Mouse (Mus musculus) urinary bladder, postnatal 36 days (tissue): ENCODE measurements around the gene Cetn4.

ENCODE experiments used
- DNase-seq, 2 experiments: peaks; one replicate each; pipeline ENCODE4 v3.0.0; 2022; ENCODE audit warnings: low spot score in 2 of 2, mixed read lengths in 1 of 2

Gene Cetn4

DNA sequence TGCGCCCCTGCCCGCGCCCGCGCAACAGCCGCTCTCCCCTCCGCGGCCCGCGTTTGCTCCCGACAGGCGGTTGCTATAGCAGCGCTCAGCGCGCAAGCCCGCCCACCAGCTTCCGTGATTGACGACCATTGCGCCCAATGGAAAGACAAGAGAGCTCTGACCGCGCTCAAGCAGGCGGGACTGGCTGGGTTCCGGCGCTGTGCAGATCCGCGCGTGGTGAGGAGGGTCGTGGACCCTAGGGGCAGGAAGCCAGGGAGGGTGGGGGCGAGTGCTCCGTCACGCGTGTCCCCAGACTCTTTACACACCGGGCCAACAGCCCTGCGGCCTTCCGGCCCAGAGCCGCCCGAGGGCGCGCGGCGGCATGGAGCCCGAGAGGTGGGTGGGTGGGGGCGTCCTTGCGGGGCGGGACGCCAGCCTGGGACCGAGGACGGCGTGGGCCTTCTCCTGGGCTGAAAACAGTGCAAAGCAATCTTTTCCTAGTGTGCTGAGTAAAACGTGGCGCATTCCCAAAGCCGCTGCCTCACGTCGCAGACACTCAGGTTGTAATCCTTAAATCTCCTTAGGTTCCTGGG lies at the start of gene Cetn4, which contains the start of gene Bbs12:
TSS of gene Cetn4 (minus strand) at position 339 of the 572 bp plus-strand sequence.
TSS of gene Bbs12 (plus strand) at position 185 of the 572 bp plus-strand sequence.
- DNase-seq, result peak; percentile 94

DNA sequence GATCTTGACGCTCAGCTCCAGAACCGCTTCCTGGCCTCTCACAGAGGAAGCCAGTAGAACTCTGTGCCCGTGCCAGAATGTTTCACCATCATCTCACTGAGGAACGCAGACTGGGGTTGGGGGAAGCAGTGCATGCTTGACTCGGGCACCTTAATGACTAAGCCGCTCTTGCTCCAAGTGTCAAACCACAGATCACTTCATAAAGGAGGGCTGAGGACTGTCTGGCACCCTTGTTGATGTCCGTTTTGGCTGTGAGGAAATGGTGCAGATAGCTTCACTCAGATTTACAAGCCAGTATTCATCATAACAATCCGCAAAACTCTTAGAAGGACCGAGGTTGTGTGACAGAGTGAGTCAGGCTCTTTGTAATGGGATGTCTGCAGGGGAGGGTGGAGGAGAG lies 48.2 kb upstream of the Cetn4 start:
- DNase-seq, result peak in 1 of 2 experiments; percentile 57

DNA sequence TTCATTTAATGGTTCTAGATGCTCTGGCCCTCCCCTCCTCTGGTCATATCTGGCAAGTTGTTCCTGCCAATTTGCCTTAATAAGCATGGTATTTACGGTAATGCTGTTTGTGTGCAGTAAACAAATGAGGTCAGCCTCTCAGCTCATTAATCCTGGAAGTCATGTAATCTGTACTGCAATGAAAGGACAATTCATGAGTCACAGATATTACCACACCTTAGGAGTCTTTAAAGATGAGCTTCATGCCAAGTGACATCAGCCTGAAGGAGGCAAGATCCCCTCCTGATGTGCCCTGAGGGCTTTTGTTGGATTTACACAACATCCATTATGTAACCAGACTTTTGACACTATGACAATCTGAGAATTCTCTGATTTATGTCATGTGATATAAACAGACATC lies 42.2 kb upstream of the Cetn4 start:
- no peak for DNase-seq

DNA sequence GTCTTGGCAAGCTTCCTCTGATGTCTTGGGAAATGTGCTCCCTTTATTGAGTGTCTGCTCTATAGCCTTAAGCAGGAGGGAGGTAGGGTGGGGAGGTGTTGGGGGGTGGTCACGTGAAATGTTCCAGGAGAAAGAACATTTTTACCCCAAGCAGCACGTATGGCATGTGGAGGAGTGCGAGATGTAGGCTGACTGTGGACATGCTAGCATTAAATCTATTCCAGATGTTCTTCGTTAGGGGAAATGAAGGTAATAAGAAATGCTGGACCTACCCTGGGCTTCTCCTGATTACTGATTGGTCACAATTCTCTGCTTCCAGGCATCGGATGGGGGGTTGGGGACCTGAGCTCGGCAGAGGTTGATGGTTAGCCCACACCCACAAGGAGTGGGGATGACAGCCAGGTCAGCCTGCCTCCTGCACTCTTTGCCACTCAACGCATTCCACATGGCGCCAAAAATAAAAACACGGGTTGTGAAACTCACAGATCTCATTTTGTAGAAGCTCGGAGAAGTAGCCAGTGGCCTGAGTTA lies 41.5 kb upstream of the Cetn4 start:
- DNase-seq, result no peak

DNA sequence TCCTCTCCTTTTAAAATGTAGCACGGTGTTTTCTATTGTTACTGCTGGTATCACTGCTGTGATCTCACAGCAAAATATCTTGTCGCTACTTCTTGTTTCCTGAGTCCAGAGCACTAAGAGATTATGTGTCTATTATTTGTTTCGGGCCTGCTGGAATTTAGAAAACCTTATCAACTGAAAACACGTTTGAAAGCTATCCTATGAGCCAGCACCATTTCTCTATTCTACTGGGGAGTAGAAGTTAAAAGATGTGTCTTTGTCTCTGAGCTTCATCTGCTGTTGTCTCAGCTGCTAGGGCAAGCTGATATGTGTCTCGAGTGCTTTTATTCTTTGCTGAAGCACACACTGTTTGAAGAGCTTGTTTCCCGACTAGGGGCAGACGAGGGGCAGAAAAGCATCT lies 37.9 kb upstream of the Cetn4 start:
- DNase-seq, result no peak

DNA sequence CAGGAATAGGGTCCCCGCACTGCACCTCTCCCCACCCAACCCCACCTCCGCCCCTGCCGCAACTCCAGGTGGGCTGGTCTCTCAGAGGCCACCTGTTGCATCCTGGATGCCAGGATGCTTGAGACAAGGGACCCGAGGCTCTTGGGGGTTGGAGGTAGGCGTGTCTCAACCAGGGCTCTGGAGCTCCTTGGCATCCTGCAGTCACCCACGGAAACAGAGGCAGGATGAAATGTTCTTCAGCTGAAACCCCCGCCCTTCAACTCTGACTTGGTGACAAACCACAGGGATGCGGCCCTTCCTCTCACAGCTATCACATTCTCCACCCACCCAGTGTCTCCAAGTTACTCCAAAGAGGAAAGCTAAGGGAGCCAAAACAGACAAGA lies 36.6 kb upstream of the Cetn4 start:
- DNase-seq, result no peak

DNA sequence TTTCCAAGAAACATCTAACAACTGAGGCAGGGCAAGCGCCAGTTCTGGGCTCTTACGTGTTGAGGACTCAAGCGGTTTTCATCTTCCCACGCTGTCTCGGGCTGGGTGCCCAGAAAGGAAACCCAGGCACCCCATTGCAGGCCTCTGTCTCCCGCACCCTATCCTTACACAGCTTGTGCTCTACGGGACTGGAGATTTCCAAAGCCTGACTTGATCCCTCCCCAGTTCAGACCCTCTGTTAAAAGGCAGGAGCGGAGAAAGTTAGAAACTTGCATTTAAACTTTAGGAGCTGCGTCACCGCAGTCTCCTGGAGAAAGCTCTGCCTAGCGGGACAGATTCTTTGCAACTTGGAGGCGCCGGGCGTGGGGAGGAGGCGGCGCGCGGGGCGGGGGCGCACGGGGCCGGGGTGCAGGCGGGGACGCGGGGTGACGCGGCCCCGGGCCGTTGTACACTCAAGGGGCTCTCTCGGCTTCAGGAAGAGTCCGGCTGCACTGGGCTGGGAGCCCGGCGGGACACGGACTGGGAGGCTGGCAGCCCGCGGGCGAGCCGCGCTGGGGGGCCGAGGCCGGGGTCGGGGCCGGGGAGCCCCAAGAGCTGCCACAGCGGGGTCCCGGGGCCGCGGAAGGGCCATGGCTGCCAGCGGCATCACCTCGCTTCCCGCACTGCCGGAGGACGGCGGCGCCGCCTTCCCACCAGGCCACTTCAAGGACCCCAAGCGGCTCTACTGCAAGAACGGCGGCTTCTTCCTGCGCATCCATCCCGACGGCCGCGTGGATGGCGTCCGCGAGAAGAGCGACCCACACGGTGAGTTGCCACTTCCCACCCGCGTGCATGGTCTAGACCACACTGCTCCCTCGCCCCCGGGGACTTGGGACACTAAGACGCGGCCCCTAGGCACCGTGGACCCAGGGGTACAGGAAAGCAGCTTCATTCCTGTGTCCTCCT lies 36.0 kb upstream of the Cetn4 start, which contains the start of gene Fgf2:
TSS of gene Fgf2 (plus strand) at position 126 of the 945 bp plus-strand sequence.
- peak; percentile 23 to 62 for DNase-seq

DNA sequence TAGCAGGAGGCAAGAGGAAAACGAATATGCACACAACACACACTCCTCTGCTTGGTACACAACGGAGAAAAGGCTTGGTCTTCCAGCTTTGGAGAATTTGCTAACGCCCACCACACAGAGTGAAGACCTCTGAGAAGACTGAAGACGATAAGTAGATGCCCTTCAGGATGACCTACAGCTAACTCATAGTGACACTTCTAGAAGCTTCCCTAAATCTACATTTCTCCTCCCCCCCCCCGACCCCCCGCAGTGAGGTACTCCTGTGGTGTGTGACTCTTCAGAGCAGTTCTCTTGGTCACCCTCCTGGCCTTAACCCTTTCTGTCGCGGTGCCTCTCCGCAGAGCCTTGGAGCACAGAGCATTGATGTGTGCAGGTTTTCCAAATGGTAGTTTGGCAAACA lies 35.2 kb upstream of the Cetn4 start:
- DNase-seq, result no peak

DNA sequence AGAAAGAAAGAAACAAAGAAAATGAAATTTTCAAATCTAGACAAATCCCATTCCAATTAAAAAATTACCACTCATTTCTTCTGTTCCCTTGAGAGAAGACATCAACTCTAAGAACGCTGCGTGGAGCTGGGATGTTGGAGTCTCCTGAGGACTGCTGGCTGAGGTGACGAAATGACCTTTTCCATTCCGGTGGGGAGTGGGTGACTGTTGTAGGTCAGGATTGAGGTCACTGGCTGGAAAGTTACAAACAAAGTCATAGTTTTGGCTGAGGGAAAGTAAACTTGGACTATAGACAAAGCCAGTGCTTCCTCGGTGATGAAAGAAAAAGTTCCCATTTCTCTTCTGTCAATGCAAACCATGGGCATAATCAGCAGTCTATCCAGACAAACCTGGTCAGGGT lies 30.3 kb upstream of the Cetn4 start:
- no peak for DNase-seq

DNA sequence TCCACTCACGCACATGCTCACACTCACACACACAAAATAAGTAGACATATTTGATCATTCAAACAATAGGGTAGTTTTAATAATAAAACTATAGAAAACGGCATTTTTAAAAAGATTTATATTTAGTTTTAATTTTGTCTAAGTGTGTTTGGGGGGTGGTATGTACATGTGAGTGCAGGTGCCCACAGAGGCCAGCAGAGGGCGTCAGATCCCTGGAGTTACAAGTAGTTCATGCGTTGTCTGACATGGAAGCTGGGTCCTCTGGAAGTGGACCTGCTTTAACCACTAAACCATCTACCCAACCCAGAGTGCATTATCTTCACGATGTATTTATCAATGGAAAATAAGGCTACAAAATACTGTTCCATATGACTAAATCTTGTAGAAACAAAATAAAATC lies 28.6 kb upstream of the Cetn4 start:
- no peak for DNase-seq

DNA sequence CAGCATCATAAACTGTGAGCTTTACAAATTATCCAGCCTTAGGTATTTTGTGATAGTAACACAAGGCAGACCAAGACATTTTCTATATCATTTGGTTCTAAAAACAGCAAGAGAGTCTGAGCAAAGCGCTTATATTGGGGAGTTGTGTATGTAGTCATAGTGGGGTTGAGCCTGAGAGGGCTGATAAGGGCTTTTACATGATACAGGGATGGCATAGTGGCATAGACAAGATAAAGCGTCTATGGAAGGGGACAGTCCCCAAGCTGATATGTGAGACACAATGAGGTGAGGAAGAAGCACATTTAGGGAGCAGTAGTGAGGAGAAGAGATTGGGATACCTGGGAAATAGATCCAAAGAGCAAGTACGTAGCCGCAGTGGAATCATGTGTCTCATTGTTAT lies 21.5 kb upstream of the Cetn4 start:
- DNase-seq, result no peak

DNA sequence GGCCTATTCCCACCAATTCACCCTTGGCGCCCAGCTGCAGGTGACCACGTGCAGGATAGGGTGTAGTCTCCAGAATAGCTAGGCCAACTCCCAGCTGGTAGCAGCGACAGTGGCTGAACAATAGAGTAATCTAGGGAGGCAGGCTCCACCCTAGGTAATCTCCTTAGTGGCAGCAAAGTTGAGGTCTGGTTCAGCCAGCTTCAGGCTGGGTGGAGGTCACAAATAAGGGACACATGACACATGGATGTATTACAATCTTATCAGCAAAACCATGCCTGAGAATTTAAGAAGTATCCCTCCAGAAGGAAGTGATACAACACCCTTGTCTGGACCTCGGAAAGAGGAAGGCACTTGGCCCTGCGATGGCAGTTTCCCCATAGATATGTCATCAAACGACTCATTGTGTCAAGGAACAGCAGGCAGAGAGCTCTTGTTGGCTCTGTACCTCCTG lies 19.5 kb upstream of the Cetn4 start:
- DNase-seq, result no peak

DNA sequence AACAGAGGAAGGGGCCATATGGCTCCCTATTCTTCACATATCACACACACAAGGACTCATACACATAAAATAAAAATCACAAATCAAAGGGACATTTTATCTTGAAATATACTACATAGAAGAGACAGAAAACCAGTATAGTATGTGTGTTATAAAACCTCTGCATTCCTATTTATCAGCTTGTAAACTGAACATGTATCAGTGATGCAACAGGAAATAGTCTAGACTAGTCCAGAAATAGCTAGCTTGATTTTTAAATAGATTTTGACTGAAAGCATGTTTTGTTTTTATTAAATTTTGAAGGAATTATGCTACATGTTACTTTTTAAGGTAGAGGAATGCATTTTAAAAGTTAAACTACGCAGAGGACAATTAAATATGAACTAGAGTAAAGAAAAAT lies 17.5 kb upstream of the Cetn4 start:
- DNase-seq, result no peak

DNA sequence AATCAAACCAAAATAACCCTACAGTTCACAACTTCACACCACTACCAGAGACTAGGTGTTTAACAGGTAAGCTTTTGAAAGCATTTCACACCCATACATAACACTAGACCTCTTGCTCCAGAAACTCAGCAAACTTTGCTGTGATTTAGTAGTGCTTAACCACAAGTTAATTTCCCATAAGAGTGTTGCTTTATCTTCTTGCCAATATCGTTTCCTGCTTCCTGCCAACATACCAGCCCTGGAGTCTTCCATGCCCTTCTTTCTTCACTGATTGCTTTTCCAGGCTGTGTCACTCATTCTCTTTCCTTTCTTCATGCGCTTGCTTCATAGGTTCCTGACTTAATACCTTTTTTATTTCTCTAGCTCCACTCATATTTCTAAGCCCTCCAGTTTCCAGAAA lies 16.0 kb upstream of the Cetn4 start:
- no peak for DNase-seq

DNA sequence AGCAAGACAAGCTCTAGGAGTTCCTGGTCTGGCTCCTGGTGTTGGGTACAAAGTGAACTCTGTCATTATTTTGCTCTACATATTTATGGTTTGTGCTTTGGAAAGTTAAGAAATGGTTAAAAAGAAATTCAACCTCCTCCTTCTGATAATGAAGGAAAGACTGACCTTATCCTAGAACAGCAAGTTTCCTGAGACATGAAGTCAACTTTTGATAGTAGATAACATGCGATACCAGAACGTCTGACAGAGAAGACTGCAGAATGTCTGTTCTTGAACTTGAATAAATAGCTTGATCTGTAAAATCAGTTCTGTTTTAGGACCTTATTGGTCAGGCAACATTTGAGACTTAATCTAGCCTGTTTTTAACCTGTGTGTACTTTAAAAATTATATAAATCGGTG lies 14.1 kb upstream of the Cetn4 start:
- no peak for DNase-seq

DNA sequence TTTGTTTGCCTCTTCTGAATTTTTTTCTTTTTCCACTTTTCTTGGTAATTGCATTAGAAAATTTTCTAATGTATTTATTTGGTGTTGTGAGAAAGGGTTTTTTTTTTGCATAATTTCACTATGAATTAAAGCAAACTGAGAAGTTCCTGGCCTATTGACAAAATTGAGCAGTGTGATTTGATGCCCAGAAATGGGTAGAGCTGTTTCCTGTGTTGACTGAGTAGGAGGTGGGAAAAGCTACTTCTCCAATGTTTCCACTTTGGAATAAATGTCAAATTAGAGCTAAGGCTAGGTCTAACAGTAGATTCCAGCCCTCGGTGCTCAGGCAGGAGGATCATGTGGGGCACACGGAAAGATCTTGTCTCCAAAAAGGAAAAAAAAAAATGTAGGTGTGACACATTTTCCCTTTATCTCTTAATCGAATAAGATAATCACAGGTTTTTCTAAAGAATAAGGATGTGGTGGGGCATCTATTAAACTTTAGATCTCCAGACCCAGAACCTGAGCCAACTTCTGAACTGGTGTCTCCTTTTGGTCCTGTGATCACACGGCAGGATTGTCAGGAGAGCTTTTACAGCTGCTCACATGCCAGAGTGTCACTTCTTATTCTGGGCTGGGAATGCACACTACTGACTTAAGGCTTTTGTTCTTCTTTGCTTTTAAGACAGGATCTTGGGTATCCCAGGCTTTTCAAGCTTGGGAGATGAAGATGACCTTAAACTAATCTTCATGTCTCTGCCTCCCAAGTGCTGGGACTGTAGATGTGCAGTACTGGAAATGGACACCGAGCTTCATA lies 13.0 kb upstream of the Cetn4 start:
- no peak for DNase-seq

DNA sequence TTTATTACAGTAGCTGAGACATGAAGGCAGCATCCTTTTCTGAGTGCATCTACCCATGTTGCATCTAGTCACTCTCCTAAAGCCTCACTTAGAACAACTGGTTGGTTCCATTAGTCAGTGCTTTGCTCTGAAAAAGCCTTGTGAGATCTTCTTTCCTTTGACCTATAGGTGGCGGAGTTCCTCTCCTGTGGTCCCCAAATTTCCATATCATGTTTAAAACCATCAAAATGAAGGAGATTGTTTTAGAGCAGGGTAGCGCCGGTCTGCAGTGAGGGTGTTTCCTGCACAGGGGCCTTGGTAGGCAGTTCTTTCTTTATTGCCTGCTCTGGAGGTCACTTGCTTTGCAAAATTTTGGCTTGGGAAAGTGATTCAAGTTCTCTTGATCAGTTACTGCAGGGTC lies 11.8 kb upstream of the Cetn4 start:
- DNase-seq, result no peak

DNA sequence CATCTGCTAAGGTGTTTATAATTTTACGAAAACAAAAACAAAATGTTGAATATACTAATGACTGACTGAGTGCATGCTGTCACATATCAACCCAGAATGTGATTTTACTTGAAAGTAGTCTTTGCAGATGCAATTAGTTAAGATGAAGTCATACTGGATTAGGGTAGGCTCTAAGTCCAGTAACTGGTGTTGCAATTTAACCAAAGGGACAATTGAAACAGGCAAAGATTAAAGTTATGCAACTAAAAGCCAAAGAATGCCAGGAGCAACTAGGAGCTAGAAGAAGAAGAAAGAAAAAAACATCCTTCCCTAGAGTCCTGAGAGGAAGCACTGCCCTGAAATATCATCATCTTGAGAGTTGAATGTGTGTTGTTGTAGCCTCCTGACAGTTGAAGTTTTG lies 3.7 kb upstream of the Cetn4 start:
- DNase-seq, result no peak

DNA sequence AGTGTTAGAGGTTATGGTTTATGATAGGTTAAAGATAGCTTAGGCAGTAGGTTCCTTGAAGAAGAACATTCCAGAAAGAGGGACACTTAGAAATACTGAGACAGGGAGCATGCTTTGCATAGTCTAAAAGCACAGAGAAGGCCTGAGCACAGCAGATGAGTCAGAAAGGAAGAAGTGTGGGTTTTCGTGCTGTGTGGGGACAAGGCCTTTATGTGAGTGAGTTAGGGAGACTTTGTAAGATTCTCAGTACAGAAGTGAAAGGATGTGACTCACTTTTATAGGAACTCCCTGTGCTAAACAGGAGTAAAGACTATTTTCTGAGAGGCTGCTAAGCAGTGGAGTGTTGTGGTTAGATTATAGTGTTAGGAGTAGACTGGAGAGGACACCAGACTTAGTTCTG lies 863 bp upstream of the Cetn4 start:
- DNase-seq, result no peak

DNA sequence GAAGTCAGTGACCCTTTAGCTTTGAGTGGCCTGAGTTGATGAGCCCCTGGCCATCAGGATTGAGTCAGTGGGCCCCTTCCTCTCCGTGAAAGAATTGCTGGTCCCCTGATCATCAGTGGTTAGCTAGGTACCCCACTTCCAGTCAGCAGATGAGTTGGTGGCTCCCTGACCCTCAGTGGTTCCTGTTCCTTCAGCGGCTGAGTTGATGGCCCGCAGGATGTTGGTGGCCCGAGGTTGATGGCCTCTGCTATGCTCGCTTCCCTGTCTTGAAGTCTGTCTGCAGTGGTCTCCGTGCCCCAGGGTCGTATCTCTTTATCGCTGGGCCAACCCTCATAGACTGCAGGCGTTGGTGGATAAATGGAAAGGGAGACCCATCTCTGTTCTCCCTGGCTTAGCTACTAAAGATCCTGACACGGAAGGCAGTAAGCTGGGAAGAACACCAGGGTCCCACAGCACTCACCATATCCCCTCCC lies 575 bp downstream of the Cetn4 start:
- DNase-seq, result no peak

DNA sequence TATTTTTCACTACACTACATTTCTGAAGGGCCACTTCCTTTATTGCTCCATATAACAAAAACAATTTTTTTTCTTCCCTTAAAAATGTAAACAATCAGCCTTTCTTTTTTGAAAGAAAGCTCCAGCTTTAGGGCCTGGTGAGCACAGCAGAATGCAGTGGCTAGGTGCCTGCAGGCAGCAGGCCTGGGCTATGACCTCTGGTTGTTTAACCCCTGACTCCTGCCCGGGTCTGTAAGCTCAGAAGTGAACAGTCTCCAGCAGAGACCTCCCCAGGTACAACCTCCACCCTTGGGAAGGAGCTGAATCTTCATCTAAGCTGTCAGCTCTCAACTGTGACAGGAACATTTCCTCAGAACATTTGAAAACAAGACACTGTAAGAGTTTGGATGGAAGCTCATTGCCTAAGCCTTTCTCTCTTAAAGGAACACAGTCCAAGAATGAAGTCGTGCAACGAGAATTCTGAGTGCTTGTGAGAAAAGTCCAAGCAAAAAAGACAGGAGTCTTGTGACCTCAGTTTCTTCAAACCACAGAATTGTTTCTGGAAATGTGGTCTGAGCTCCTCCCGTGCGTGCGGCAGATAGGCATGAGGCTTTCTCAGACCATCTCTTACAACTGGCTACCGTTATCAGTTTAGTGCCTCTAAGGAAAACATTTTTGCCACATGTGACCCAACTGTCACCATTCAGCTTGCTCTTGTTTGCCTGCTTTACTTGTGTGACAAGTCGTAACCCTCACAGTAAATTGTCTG lies 8.9 kb downstream of the Cetn4 start:
- no peak for DNase-seq
